Mouse (Mus musculus) bone marrow, adult 2 months (tissue): ENCODE results near the gene Fntb. TPM values are rescaled to one million over a fixed set of nuclear protein-coding genes. Genes with fewer than 3 reads are reported as not detected.

Experiments
- H3K27ac ChIP-seq: fragments of 200-500 bp; 2 replicates; pipeline ENCODE4 v1.5.1; 2012; ENCODE audit warnings: low read depth, mild to moderate bottlenecking, control low read depth, inconsistent platforms, low read length; ENCODE audit not compliant: control insufficient read depth, poor library complexity, insufficient read depth
- H3K4me1 ChIP-seq: fragments of 200-500 bp; 2 replicates; pipeline ENCODE4 v1.6.1; 2011; ENCODE audit warnings: low read length; ENCODE audit not compliant: control insufficient read depth, insufficient read depth
- H3K4me3 ChIP-seq: fragments of 200-500 bp; replicated peaks from 2 replicates; pipeline ENCODE3; 2011; ENCODE audit warnings: mild to moderate bottlenecking, low read depth, low read length, control low read depth; ENCODE audit not compliant: control insufficient read depth
- CTCF ChIP-seq: fragments of 200-500 bp; IDR thresholded peaks from 2 replicates; pipeline ENCODE4 v1.5.1; 2011; ENCODE audit warnings: low read length, control low read depth; ENCODE audit not compliant: control insufficient read depth, insufficient read depth
- POLR2A ChIP-seq: fragments of 200-500 bp; IDR thresholded peaks from 2 replicates; pipeline ENCODE4 v1.6.1; 2011; ENCODE audit warnings: low read depth, mild to moderate bottlenecking, control low read depth, low read length, borderline replicate concordance; ENCODE audit not compliant: control insufficient read depth
- WGBS: fragments of 180-500 bp; shearing (Covaris S2); methylation state at CpG from one replicate; pipeline ENCODE4 v1.1.7; 2018; 5-methylcytosine and 5-hydroxymethylcytosine counted together
- polyA plus RNA-seq: library from polyadenylated mRNA; stranded (reverse); fragments of >200 nt; gene quantifications from 2 replicates; pipeline ENCODE4 v1.2.4, GENCODE M21; 2011; ENCODE audit warnings: low replicate concordance; ENCODE audit not compliant: missing spikeins, insufficient read depth, insufficient read length

The Fntb gene
- polyA plus RNA-seq, 1 experiment: 15.7 TPM

GRCm38 (mm10) chr12:76943466-76943865 lies 178.1 kb downstream of the Fntb start:
- Histone ChIP-seq H3K4me1 (peaks cover 6% of the 10 kb centered on the region), H3K4me3 (no peak overlapping the region), H3K27ac (peak overlapping the region; percentile 32; the same call in 1 of the 2 replicates)
- 80% methylated on average over 6 of the region's 6 CpGs for WGBS
- TF ChIP-seq POLR2A: no peak
- TF ChIP-seq CTCF: no peak

- TF ChIP-seq CTCF: no peak
- TF ChIP-seq POLR2A: no peak
- WGBS: 62% methylated on average over 3 of the region's 3 CpGs
- no peak overlapping the region for H3K27ac ChIP-seq
- H3K4me3 ChIP-seq: no peak overlapping the region
- peaks cover 2% of the 10 kb centered on the region for H3K4me1 ChIP-seq
Observed at GRCm38 (mm10) chr12:76947487-76947886, 182.1 kb downstream of the Fntb start.

DNA sequence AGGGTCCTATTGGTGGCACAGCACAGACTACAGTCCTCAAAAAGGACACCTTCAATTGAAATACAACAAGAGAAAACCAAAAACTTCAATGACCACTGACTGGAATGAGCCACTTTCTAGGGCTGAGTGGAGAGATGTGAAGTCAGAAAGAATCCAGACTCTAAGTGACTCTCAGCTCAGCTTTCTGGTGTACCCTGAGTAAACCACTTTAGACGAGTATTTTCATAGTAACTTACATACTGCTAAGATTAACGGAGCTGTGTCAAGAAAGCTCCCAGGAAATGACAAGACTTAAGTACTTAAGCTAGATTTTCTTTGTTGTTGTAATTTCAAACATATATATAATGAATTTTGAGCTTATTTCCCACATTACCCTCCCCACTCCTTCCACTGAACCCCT lies 182.8 kb downstream of the Fntb start:
- no peak overlapping the region for H3K27ac ChIP-seq

GRCm38 (mm10) chr12:76948781-76949180 lies 183.4 kb downstream of the Fntb start:
- no peak overlapping the region for H3K27ac ChIP-seq
- no peak for TF ChIP-seq POLR2A
- TF ChIP-seq CTCF: no peak
- H3K4me3 ChIP-seq: no peak overlapping the region
- 45% methylated on average over 3 of the region's 3 CpGs for WGBS
- peaks cover 2% of the 10 kb centered on the region for H3K4me1 ChIP-seq

More for the DNA sequence above, 182.8 kb downstream of the Fntb start:
- TF ChIP-seq CTCF: no peak
- no peak for TF ChIP-seq POLR2A
- H3K4me3 ChIP-seq: no peak overlapping the region
- H3K4me1 ChIP-seq: peaks cover 2% of the 10 kb centered on the region
- WGBS: 90% methylated on average over 2 of the region's 2 CpGs

DNA sequence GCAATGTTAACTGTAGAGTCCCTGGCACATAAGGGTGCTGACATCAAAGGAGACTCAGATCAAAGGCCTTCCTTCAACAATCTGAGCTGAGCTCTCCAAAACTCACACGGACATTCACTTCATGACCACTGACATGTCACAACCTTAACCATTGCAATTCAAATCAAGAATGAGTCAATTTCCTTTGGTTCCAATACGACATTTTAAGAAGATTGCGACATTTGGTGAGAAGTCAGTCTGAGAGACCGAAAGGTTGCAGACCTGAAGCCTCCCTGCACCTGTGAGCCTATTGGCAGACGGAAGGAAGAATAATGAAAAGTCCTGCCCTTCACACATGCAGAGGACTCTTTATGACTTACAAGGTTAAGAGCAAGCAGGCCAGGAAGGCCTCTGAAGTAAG lies 184.9 kb downstream of the Fntb start:
- TF ChIP-seq CTCF: no peak
- no peak for TF ChIP-seq POLR2A
- 52% methylated on average over 5 of the region's 5 CpGs for WGBS

DNA sequence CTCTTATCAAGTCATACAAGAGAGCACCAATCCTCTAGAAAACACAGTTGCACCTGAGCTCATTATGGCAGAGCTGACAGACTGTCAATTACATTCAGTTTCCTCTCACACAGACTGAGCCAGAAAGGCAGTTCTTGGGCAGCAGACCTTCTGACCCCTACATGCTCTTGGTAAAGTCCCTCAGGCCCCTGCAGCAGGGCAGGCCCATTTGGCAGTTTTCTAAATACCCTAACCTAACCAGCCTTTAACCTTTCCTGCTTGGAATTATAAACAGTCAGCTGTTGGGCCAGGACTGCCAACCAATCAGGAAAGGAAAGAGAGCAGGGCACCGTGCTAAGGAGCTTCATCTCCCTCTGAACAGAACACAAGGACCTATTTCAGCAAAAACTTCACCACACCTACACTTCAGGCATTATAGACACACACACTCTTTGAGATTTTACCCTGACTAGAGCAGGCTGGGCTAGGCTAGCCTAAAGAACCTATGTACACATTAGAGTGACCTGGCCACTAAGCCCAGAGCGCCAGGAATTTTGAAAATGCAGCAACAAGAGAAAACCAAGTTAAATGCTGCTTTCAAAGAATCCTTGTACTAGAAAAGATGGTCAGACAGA lies 188.5 kb downstream of the Fntb start:
- WGBS: 97% methylated on average over 2 of the region's 2 CpGs
- H3K4me1 ChIP-seq: peaks cover 4% of the 10 kb centered on the region
- no peak overlapping the region for H3K27ac ChIP-seq
- no peak for TF ChIP-seq POLR2A
- TF ChIP-seq CTCF: no peak
- H3K4me3 ChIP-seq: no peak overlapping the region

More for the DNA sequence above, 184.9 kb downstream of the Fntb start:
- Histone ChIP-seq H3K4me3 (no peak overlapping the region), H3K4me1 (peaks cover 4% of the 10 kb centered on the region), H3K27ac (peak overlapping the region; percentile 34; the same call in 1 of the 2 replicates)

DNA sequence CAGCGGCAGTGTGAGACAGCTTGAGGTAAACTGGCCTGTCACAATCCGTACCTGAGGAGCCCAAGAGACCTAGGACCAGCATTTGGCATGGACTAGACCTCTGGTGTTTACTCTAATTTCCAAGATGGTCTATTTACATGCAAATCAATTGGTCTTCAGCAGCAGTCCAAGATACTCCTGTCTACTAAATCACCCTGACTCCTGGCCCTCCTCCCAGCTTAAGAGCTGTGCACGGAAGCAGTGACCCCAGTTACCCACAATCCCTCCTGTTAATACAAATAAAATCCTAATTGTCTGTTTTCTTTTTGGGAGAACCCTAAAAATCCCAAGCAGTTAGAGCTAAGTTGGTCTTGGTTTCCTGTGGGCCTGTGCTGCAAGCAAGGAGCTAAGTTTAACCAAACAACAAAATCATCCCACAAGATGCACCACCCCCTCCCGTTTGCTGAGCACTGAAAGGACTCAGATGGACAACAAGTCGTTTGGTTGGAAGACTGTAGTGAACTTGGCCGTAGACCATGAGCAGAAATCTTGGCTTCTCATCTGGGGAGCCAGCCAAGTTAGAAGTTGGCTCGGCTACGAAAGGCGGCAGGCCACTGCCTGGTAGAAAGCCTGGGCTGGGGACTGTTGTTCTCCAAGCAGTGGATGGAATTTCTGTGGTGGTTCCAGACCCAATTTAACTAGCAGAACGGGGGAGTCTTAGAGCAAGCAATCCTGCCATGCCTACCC lies 189.5 kb downstream of the Fntb start:
- Histone ChIP-seq H3K4me3 (no peak overlapping the region), H3K27ac (no peak overlapping the region), H3K4me1 (peaks cover 4% of the 10 kb centered on the region)
- no peak for TF ChIP-seq POLR2A
- TF ChIP-seq CTCF: no peak
- 74% methylated on average over 10 of the region's 10 CpGs for WGBS

GRCm38 (mm10) chr12:76957688-76958087 lies 192.3 kb downstream of the Fntb start:
- H3K4me1 ChIP-seq: peaks cover 2% of the 10 kb centered on the region
- TF ChIP-seq CTCF (no peak), POLR2A (no peak)
- peak overlapping the region; percentile 69 for H3K27ac ChIP-seq
- peak overlapping the region; percentile 37 for H3K4me3 ChIP-seq
- WGBS: 2% methylated on average over 5 of the region's 5 CpGs
